Mouse (Mus musculus): Measurements from ENCODE around the gene Zfp644. TPM values are rescaled to one million over a fixed set of nuclear protein-coding genes. Genes with fewer than 3 reads are reported as not detected.

The Zfp644 gene
- 140 and 141 TPM in 2 replicates for total RNA-seq (2017)

GRCm38 (mm10) chr5:106696396-106697337 lies at the start of gene Zfp644:
Gene Zfp644, minus strand, starts transcription at chr5:106697287.
- peak; percentile 89 to 90 for ATAC-seq (replicated peaks in 1 of 2; ENCODE audit: insufficient read depth in 1 of 2, low FRiP score in 2 of 2, low TSS enrichment in 1 of 2, low read depth in 1 of 2, poor library complexity in 2 of 2, severe bottlenecking in 2 of 2)

GRCm38 (mm10) chr5:106739716-106740115 lies 42.6 kb upstream of the Zfp644 start:
- no peak for ATAC-seq (replicated peaks in 1 of 2; ENCODE audit: insufficient read depth in 1 of 2, low FRiP score in 2 of 2, low TSS enrichment in 1 of 2, low read depth in 1 of 2, poor library complexity in 2 of 2, severe bottlenecking in 2 of 2)

DNA sequence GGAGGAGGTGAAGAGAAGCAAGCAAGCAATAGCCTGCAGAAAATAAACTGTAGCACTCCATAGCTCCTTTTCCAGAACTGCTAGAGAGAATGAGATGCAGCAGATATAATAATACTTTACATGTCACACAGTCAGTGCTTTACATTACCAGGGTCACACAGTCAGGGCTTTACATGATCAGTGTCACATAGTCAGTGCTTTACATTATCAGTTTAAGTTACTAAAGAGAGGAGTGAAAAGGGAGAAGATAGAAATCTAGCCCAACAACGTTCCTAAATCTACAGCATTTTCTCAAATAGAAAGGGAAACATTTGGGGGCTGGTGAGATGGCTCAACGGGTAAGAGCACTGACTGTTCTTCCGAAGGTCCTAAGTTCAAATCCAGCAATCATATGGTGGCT lies 26.4 kb upstream of the Zfp644 start:
- no peak for ATAC-seq (replicated peaks in 1 of 2; ENCODE audit: insufficient read depth in 1 of 2, low FRiP score in 2 of 2, low TSS enrichment in 1 of 2, low read depth in 1 of 2, poor library complexity in 2 of 2, severe bottlenecking in 2 of 2)

DNA sequence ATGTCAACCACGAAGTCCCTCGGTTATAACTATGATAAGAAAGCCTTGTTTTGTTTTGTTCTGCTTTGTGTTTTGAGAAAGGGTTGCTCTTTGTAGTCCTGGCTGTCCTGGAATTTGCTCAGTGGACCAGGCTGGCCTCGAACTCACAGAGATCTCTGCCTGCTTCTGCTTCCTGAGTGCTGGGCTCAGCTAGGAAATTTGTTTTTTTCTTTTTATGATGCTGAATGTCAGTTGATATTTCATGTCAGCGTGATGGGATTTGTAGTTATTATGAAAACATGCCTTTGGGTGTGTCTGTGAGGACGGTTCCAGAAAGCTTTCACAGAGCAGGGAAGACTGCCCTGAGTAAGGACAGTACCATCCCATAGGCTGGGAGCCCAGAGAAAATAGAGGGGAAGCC lies 25.7 kb upstream of the Zfp644 start:
- ATAC-seq (replicated peaks in 1 of 2; ENCODE audit: insufficient read depth in 1 of 2, low FRiP score in 2 of 2, low TSS enrichment in 1 of 2, low read depth in 1 of 2, poor library complexity in 2 of 2, severe bottlenecking in 2 of 2), result no peak

GRCm38 (mm10) chr5:106711870-106712277 lies 14.8 kb upstream of the Zfp644 start:
- no peak for ATAC-seq (replicated peaks in 1 of 2; ENCODE audit: insufficient read depth in 1 of 2, low FRiP score in 2 of 2, low TSS enrichment in 1 of 2, low read depth in 1 of 2, poor library complexity in 2 of 2, severe bottlenecking in 2 of 2)

DNA sequence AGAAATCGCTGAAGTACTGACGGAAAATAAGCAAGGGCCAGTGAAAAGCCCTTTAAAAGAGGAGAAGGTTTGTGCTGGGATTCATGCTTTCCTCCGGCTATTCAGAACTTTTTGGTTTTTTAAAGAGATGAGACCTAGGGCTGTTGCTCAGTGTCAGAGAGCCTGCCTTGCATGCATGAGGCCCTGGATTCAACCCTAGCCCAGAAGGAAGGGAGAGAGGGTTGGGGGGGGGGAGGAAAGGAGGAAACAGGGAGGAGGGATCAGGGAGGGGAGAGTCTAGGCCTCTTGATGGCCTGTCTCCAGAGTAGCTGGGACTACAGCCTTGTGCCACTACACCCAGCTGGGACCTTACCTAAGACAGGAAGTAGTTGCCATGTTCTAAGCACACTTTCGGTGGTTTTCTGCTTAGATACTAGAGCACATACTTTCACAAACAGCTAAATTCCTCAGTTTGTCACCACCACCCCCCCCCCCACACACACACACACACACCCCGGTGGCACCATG lies 14.2 kb upstream of the Zfp644 start:
- ATAC-seq (replicated peaks in 1 of 2; ENCODE audit: insufficient read depth in 1 of 2, low FRiP score in 2 of 2, low TSS enrichment in 1 of 2, low read depth in 1 of 2, poor library complexity in 2 of 2, severe bottlenecking in 2 of 2), result no peak

GRCm38 (mm10) chr5:106710611-106711010 lies 13.5 kb upstream of the Zfp644 start:
- ATAC-seq (replicated peaks in 1 of 2; ENCODE audit: insufficient read depth in 1 of 2, low FRiP score in 2 of 2, low TSS enrichment in 1 of 2, low read depth in 1 of 2, poor library complexity in 2 of 2, severe bottlenecking in 2 of 2), result no peak

DNA sequence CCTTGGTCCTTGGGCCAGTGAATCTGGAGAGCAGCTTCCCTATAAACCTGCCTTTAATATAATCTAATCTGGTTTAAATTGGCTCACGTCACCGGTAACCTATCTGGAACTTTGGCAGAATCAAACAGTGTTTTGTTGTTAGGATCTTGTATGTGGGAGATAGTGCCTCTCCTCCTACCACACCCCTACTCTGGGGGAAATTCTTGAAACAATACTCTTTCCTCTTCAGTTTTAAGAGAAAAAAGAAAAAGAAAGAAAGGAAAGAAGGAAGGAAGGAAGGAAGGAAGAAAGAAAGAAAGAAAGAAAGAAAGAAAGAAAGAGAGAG lies 13.0 kb upstream of the Zfp644 start:
- ATAC-seq (replicated peaks in 1 of 2; ENCODE audit: insufficient read depth in 1 of 2, low FRiP score in 2 of 2, low TSS enrichment in 1 of 2, low read depth in 1 of 2, poor library complexity in 2 of 2, severe bottlenecking in 2 of 2), result no peak

DNA sequence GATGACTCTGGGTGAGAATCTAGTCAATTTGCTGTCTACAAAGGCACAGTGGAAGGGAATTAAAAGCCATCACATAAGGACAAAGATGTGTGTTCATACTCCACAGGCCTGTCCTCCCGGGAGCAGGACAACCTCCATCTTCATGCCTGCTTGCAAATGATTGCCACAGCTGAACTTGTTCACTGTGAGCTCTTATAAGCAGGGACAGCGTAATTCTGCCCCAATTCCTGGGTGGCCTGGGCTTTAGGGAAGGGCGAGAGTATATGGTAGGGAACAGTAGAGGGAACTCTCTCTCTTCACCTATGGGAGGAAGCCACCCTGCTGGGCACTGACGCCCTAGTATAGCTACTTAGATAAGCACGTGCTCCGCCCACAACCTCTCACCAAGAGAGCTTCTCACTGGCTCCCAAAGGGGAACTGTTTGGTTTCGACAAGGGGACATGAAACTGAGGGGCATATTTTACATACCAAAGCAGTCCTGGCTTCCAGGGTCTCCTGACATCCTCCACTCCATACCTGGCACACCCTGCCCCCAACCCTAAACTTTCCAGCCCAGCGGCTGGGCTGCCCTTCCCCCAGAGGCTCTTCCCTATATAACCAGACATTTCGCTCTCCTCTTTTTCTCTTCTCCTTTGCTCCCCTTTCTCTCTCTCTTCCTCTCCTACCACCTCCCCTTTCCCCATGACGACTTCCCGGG lies 12.4 kb upstream of the Zfp644 start:
- ATAC-seq (replicated peaks in 1 of 2; ENCODE audit: insufficient read depth in 1 of 2, low FRiP score in 2 of 2, low TSS enrichment in 1 of 2, low read depth in 1 of 2, poor library complexity in 2 of 2, severe bottlenecking in 2 of 2), result peak; percentile 73 to 88; a peak in 3 of 4 replicates

DNA sequence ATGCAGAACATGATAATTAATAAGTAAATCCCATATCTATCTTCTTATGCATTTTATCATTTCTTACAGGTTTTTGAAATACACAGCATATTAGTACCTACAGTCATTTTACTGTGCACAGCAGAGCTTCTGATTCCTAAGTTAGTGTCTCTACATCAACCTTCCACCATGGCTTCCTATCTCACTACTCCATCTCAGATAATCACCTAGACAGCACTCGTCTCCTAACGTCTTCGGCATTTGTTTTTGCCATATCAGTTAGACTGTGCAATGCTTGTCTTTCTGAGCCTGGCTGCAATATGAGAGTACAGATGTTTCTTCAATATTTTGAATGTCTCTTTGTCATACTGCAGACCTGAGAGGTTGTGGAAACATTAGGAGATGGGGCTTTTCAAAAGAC lies 9.3 kb upstream of the Zfp644 start:
- no peak for ATAC-seq (replicated peaks in 1 of 2; ENCODE audit: insufficient read depth in 1 of 2, low FRiP score in 2 of 2, low TSS enrichment in 1 of 2, low read depth in 1 of 2, poor library complexity in 2 of 2, severe bottlenecking in 2 of 2)

GRCm38 (mm10) chr5:106705162-106705561 lies 8.1 kb upstream of the Zfp644 start:
- ATAC-seq (replicated peaks in 1 of 2; ENCODE audit: insufficient read depth in 1 of 2, low FRiP score in 2 of 2, low TSS enrichment in 1 of 2, low read depth in 1 of 2, poor library complexity in 2 of 2, severe bottlenecking in 2 of 2), result peak in 1 of 2 experiments; percentile 34; a peak in 1 of 4 replicates

DNA sequence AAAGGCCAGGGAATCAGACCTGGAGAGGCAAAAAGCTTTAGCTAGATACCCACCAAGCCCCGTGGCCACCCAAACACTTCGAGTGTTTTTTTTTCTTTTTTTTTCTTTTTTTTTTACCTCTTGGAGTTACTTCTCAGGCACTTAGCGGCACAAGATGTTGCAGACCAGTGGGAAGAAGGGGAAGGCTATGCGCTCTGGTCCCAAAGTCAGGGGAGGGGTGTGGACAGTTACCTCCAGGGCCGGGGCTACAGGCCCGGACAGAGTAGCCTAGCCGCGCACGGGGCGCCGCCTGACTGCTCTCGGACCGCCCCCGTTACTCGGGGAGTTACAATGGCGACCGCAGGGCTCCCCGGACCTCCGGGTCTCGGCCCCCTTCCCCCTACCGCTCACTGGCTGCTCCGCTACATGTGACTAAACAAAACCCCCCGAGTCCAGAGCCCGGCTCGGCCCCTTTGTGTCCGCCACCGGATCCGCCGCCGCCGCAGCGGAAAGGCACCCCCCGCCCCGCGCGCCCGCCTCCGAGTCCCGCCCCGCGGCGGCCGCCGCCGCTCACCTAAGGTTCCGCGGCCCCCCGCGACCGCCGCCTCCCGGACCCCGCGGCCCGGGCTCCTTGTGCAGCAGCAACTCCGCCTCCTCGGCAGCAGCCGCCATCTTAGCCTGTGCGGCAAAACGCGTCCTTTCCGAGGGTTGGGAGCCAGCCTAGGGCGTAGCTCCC lies 1.2 kb downstream of the Zfp644 start:
- ATAC-seq (replicated peaks in 1 of 2; ENCODE audit: insufficient read depth in 1 of 2, low FRiP score in 2 of 2, low TSS enrichment in 1 of 2, low read depth in 1 of 2, poor library complexity in 2 of 2, severe bottlenecking in 2 of 2), result peak; percentile 44 to 61

DNA sequence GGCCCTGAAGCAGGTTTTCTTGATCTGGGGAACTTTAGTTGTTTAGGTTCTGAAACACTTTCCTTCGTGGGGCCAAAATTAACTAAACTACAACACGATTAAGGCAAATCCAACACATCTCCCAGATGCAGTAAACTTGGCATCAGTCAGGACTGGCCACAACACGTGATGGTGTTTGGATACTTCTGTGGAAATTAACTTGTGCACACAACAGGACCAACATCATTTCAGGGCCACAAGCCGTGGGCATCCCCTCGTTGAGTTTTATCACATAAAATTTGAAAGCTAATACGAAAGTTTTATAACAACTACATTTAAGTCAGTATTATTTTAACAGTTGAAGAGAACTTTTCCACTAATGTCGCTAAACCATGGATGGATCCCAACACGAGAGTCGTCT lies 1.9 kb downstream of the Zfp644 start:
- no peak for ATAC-seq (replicated peaks in 1 of 2; ENCODE audit: insufficient read depth in 1 of 2, low FRiP score in 2 of 2, low TSS enrichment in 1 of 2, low read depth in 1 of 2, poor library complexity in 2 of 2, severe bottlenecking in 2 of 2)

DNA sequence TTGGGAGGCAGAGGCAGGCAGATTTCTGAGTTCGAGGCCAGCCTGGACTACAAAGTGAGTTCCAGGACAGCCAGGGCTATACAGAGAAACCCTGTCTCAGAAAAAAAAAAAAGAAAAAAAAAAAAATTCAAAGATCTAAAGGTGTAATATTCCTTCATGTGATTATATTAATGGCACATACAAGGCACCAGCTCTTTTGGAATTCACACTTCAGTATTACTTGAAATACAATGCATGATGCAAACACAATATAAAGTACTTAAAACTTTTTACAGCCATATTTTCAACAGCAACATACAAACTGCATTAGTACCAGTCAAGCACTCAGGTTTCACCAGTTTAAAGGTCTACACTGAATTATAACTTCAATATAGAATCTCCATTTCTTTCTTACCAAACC lies 2.4 kb downstream of the Zfp644 start:
- no peak for ATAC-seq (replicated peaks in 1 of 2; ENCODE audit: insufficient read depth in 1 of 2, low FRiP score in 2 of 2, low TSS enrichment in 1 of 2, low read depth in 1 of 2, poor library complexity in 2 of 2, severe bottlenecking in 2 of 2)

GRCm38 (mm10) chr5:106693034-106693433 lies 4.1 kb downstream of the Zfp644 start:
- ATAC-seq (replicated peaks in 1 of 2; ENCODE audit: insufficient read depth in 1 of 2, low FRiP score in 2 of 2, low TSS enrichment in 1 of 2, low read depth in 1 of 2, poor library complexity in 2 of 2, severe bottlenecking in 2 of 2), result no peak; a peak in 1 of 4 replicates

GRCm38 (mm10) chr5:106680636-106681458 lies 16.2 kb downstream of the Zfp644 start:
- ATAC-seq (replicated peaks in 1 of 2; ENCODE audit: insufficient read depth in 1 of 2, low FRiP score in 2 of 2, low TSS enrichment in 1 of 2, low read depth in 1 of 2, poor library complexity in 2 of 2, severe bottlenecking in 2 of 2), result no peak

DNA sequence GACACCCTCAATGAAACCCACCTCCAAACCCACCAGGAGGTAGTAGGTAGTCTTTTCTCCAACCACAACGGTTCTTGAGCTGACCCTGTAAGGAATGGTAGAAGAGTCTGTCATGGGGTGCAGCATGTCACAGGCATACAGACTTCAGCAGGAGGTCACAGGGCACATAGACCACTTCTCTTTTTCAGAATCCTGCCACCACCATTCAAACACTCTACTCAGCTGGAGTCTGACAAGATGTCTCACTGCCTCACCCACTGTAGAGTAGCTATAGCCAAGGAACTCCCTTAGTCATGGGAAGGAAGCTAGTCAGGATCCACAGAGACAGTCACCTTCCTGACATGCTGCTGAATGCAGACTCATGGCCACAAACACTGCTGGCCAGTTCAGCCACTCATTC lies 17.4 kb downstream of the Zfp644 start:
- peak; percentile 70 to 81 for ATAC-seq (replicated peaks in 1 of 2; ENCODE audit: insufficient read depth in 1 of 2, low FRiP score in 2 of 2, low TSS enrichment in 1 of 2, low read depth in 1 of 2, poor library complexity in 2 of 2, severe bottlenecking in 2 of 2)
